Mouse (Mus musculus): Measurements from ENCODE around the gene Per3. TPM values are rescaled to one million over a fixed set of nuclear protein-coding genes. Genes with fewer than 3 reads are reported as not detected.

Per3 gene
- polyA plus RNA-seq (2016; fragmentation: Nextera tagmentation; extraction: Ambion mirVana), result 3.4 and 3.6 TPM in 2 replicates

- Histone ChIP-seq H3K27me3 (replicated peaks) (0 out of 2 replicates have a peak, but pooled peaks cover 3% of the 10 kb centered on the region), H3K4me2 (replicated peaks) (peak within 1 kb of the TSS; percentile 94), H3K9ac (peak within 1 kb of the TSS; percentile 58), H3K4me1 (peaks cover 11% of the 10 kb centered on the region), H3K36me3 (peaks cover 19% of the 10 kb centered on the region), H3K27ac (no peak within 1 kb of the TSS), H3K4me3 (peak within 1 kb of the TSS; percentile 40), H3K9me3 (no peaks in the 10 kb centered on the region)
- ATAC-seq (ENCODE audit: low FRiP score, low read depth), result peak; percentile 96
- under 1% methylated on average over 79 of the region's 79 CpGs for WGBS
Observed at GRCm38 (mm10) chr4:151044037-151044943, at the start of gene Per3. Gene Per3 (minus strand): TSS chr4:151044665.

- Histone ChIP-seq H3K4me3 (no peak within 1 kb of the TSS), H3K27me3 (replicated peaks) (no peaks in the 10 kb centered on the region), H3K9me3 (no peaks in the 10 kb centered on the region), H3K36me3 (peaks cover 49% of the 10 kb centered on the region), H3K4me1 (peaks cover 3% of the 10 kb centered on the region), H3K27ac (no peak within 1 kb of the TSS), H3K4me2 (replicated peaks) (no peak within 1 kb of the TSS), H3K9ac (no peak within 1 kb of the TSS)
- no peak for ATAC-seq (ENCODE audit: low FRiP score, low read depth)
- WGBS, result 90% methylated on average over 7 of the region's 7 CpGs
Observed at GRCm38 (mm10) chr4:151089270-151089669, 44.8 kb upstream of the Per3 start, which contains the start of gene Gm13090. Gene Gm13090 (plus strand): TSS chr4:151089570.

- no peak overlapping the region for H3K27ac ChIP-seq
- no peak for ATAC-seq (ENCODE audit: low FRiP score, low read depth)
- peaks cover 3% of the 10 kb centered on the region for H3K4me1 ChIP-seq
- WGBS, result 97% methylated on average over 14 of the region's 14 CpGs
- H3K36me3 ChIP-seq, result peaks cover 49% of the 10 kb centered on the region
- H3K27me3 ChIP-seq (replicated peaks), result no peaks in the 10 kb centered on the region
- no peak overlapping the region for H3K4me3 ChIP-seq
- no peak overlapping the region for H3K9ac ChIP-seq
- no peaks in the 10 kb centered on the region for H3K9me3 ChIP-seq
- H3K4me2 ChIP-seq (replicated peaks), result no peak overlapping the region
Observed at GRCm38 (mm10) chr4:151088819-151089218, 44.4 kb upstream of the Per3 start.

- no peaks in the 10 kb centered on the region for H3K9me3 ChIP-seq
- no peak overlapping the region for H3K9ac ChIP-seq
- no peak overlapping the region for H3K27ac ChIP-seq
- H3K4me1 ChIP-seq, result peaks cover 3% of the 10 kb centered on the region
- H3K36me3 ChIP-seq, result peaks cover 63% of the 10 kb centered on the region
- no peak for ATAC-seq (ENCODE audit: low FRiP score, low read depth)
- no peaks in the 10 kb centered on the region for H3K27me3 ChIP-seq (replicated peaks)
- H3K4me2 ChIP-seq (replicated peaks), result no peak overlapping the region
- no peak overlapping the region for H3K4me3 ChIP-seq
- WGBS, result 96% methylated on average over 1 of the region's 1 CpGs
Observed at GRCm38 (mm10) chr4:151087358-151087757, 42.9 kb upstream of the Per3 start.

- 65% methylated on average over 5 of the region's 5 CpGs for WGBS
- no peak overlapping the region for H3K9ac ChIP-seq
- no peaks in the 10 kb centered on the region for H3K27me3 ChIP-seq (replicated peaks)
- H3K27ac ChIP-seq, result no peak overlapping the region
- H3K9me3 ChIP-seq, result no peaks in the 10 kb centered on the region
- ATAC-seq (ENCODE audit: low FRiP score, low read depth), result no peak
- no peak overlapping the region for H3K4me3 ChIP-seq
- no peak overlapping the region for H3K4me2 ChIP-seq (replicated peaks)
- no peaks in the 10 kb centered on the region for H3K4me1 ChIP-seq
- peaks cover 94% of the 10 kb centered on the region for H3K36me3 ChIP-seq
Observed at GRCm38 (mm10) chr4:151083027-151083426, 38.6 kb upstream of the Per3 start.

- Histone ChIP-seq H3K27me3 (replicated peaks) (no peaks in the 10 kb centered on the region), H3K4me2 (replicated peaks) (no peak overlapping the region), H3K9ac (no peak overlapping the region), H3K36me3 (peaks cover 94% of the 10 kb centered on the region), H3K4me1 (no peaks in the 10 kb centered on the region), H3K27ac (no peak overlapping the region), H3K9me3 (no peaks in the 10 kb centered on the region), H3K4me3 (no peak overlapping the region)
- 92% methylated on average over 13 of the region's 13 CpGs for WGBS
- no peak for ATAC-seq (ENCODE audit: low FRiP score, low read depth)
Observed at GRCm38 (mm10) chr4:151081977-151082376, 37.5 kb upstream of the Per3 start.

- H3K9ac ChIP-seq, result no peak overlapping the region
- no peak overlapping the region for H3K4me3 ChIP-seq
- H3K4me1 ChIP-seq, result no peaks in the 10 kb centered on the region
- ATAC-seq (ENCODE audit: low FRiP score, low read depth), result no peak
- H3K36me3 ChIP-seq, result peaks cover 97% of the 10 kb centered on the region
- no peak overlapping the region for H3K27ac ChIP-seq
- 66% methylated on average over 2 of the region's 2 CpGs for WGBS
- H3K27me3 ChIP-seq (replicated peaks), result no peaks in the 10 kb centered on the region
- no peaks in the 10 kb centered on the region for H3K9me3 ChIP-seq
- H3K4me2 ChIP-seq (replicated peaks), result no peak overlapping the region
Observed at GRCm38 (mm10) chr4:151081355-151081754, 36.9 kb upstream of the Per3 start.

GRCm38 (mm10) chr4:151074817-151075216 lies 30.4 kb upstream of the Per3 start:
- Histone ChIP-seq H3K4me2 (replicated peaks) (no peak overlapping the region), H3K9me3 (no peaks in the 10 kb centered on the region), H3K27me3 (replicated peaks) (no peaks in the 10 kb centered on the region), H3K4me1 (no peaks in the 10 kb centered on the region), H3K9ac (no peak overlapping the region), H3K27ac (no peak overlapping the region), H3K36me3 (peaks cover 98% of the 10 kb centered on the region), H3K4me3 (no peak overlapping the region)
- no peak for ATAC-seq (ENCODE audit: low FRiP score, low read depth)
- WGBS, result 94% methylated on average over 15 of the region's 15 CpGs

- ATAC-seq (ENCODE audit: low FRiP score, low read depth), result peak; percentile 37; the same call in 1 of the 2 replicates
- H3K9ac ChIP-seq, result no peak overlapping the region
- H3K36me3 ChIP-seq, result peaks cover 96% of the 10 kb centered on the region
- no peak overlapping the region for H3K4me3 ChIP-seq
- H3K9me3 ChIP-seq, result no peaks in the 10 kb centered on the region
- H3K27ac ChIP-seq, result no peak overlapping the region
- H3K4me1 ChIP-seq, result no peaks in the 10 kb centered on the region
- 65% methylated on average over 13 of the region's 13 CpGs for WGBS
- H3K4me2 ChIP-seq (replicated peaks), result no peak overlapping the region
- no peaks in the 10 kb centered on the region for H3K27me3 ChIP-seq (replicated peaks)
Observed at GRCm38 (mm10) chr4:151073108-151073744, 28.8 kb upstream of the Per3 start.

GRCm38 (mm10) chr4:151070962-151071361 lies 26.5 kb upstream of the Per3 start:
- no peaks in the 10 kb centered on the region for H3K4me1 ChIP-seq
- peaks cover 86% of the 10 kb centered on the region for H3K36me3 ChIP-seq
- no peak overlapping the region for H3K4me2 ChIP-seq (replicated peaks)
- no peak overlapping the region for H3K9ac ChIP-seq
- H3K9me3 ChIP-seq, result no peaks in the 10 kb centered on the region
- H3K27me3 ChIP-seq (replicated peaks), result no peaks in the 10 kb centered on the region
- ATAC-seq (ENCODE audit: low FRiP score, low read depth), result no peak
- H3K27ac ChIP-seq, result no peak overlapping the region
- WGBS, result 92% methylated on average over 7 of the region's 7 CpGs
- no peak overlapping the region for H3K4me3 ChIP-seq

GRCm38 (mm10) chr4:151068751-151069150 lies 24.3 kb upstream of the Per3 start:
- H3K27ac ChIP-seq, result no peak overlapping the region
- no peaks in the 10 kb centered on the region for H3K9me3 ChIP-seq
- no peaks in the 10 kb centered on the region for H3K4me1 ChIP-seq
- no peak for ATAC-seq (ENCODE audit: low FRiP score, low read depth)
- peaks cover 70% of the 10 kb centered on the region for H3K36me3 ChIP-seq
- no peak overlapping the region for H3K4me3 ChIP-seq
- no peak overlapping the region for H3K9ac ChIP-seq
- no peak overlapping the region for H3K4me2 ChIP-seq (replicated peaks)
- 86% methylated on average over 4 of the region's 4 CpGs for WGBS
- H3K27me3 ChIP-seq (replicated peaks), result no peaks in the 10 kb centered on the region

GRCm38 (mm10) chr4:151059566-151059965 lies 15.1 kb upstream of the Per3 start:
- Histone ChIP-seq H3K36me3 (peaks cover 37% of the 10 kb centered on the region), H3K9ac (no peak overlapping the region), H3K27ac (no peak overlapping the region), H3K9me3 (no peaks in the 10 kb centered on the region), H3K4me2 (replicated peaks) (no peak overlapping the region), H3K4me3 (no peak overlapping the region), H3K27me3 (replicated peaks) (no peaks in the 10 kb centered on the region), H3K4me1 (peaks cover 5% of the 10 kb centered on the region)
- 90% methylated on average over 4 of the region's 4 CpGs for WGBS
- no peak for ATAC-seq (ENCODE audit: low FRiP score, low read depth)

Data from neural tube, embryonic 12.5 days (tissue).